22 mouse cellular contexts compared by ENCODE assay signal in the genomic region with DNA sequence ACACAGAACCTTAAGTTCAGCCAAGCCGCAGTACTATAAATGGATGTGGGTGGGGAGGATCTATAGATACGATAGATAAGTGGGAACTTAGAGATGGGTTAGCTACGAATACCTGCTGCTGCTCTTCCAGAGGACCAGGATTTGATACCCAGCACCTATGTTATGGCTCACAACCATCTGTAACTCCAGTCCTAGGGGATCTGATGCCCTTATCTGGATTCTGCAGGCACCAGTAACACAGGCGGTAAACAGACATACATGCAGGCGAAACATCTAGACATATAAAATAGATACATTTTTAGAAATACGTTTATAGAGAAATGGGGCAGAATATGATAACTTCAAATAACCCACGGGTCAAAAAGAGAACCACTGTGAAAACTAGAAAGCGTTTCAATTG. TPM values are rescaled to one million over a fixed set of nuclear protein-coding genes. Genes with fewer than 3 reads are reported as not detected.
"Had no signal": no experiment of that assay in that cellular context is flagged by ENCODE, and none has a peak within 500 bp of the region (broad histone marks: within the 10 kb centered on the region; RNA-seq: fewer than 3 reads in every experiment).

No protein-coding gene starts in this region.

- H3K4me2 ChIP-seq: liver, embryonic 15.5 days; lung, embryonic 15.5 days; midbrain, embryonic 12.5 days; neural tube, embryonic 12.5 days had no signal

- H3K4me3 ChIP-seq: liver, embryonic 15.5 days; lung, embryonic 15.5 days; megakaryocyte, embryonic 14.5 days; midbrain, embryonic 10.5 days; midbrain, embryonic 12.5 days; myocyte; neural tube, embryonic 12.5 days had no signal

- H3K9me3 ChIP-seq: liver, embryonic 15.5 days; midbrain, embryonic 10.5 days; midbrain, embryonic 12.5 days; neural tube, embryonic 12.5 days had no signal

- H3K9ac ChIP-seq: liver, embryonic 15.5 days; lung, embryonic 15.5 days; midbrain, embryonic 12.5 days; neural tube, embryonic 12.5 days had no signal

- H3K36me3 ChIP-seq: liver, embryonic 15.5 days; lung, embryonic 15.5 days; midbrain, embryonic 10.5 days; midbrain, embryonic 12.5 days; neural tube, embryonic 12.5 days had no signal

- H3K27ac ChIP-seq: liver, embryonic 15.5 days; lung, embryonic 15.5 days; macrophage; midbrain, embryonic 10.5 days; midbrain, embryonic 12.5 days; neural tube, embryonic 12.5 days had no signal

- H3K4me1 ChIP-seq: midbrain, embryonic 12.5 days; neural tube, embryonic 12.5 days had no signal

- DNase-seq: lung, adult 2 months; lung, postnatal 14 days; lung, postnatal 36 days; midbrain, embryonic 14.5 days; retina, postnatal 1 day; right cerebral cortex, adult 18-20 months; right cerebral cortex, postnatal 25 days; right cerebral cortex, postnatal 4 days; spleen, adult 18-20 months; thymus, adult 18-20 months; thymus, postnatal 14 days; thymus, postnatal 36 days had no signal

- H3K27me3 ChIP-seq: lung, embryonic 15.5 days had no signal

- ATAC-seq: lung, postnatal 0 days; midbrain, embryonic 16.5 days had no signal

RNA-seq across cellular contexts. Expression of a gene that starts 2.7 kb away (rescaled TPM):
- polyA plus RNA-seq: myocyte had no signal
